Mouse (Mus musculus) ES-E14 (cell line): ENCODE results near the gene Olfr1396. TPM values are rescaled to one million over a fixed set of nuclear protein-coding genes. Genes with fewer than 3 reads are reported as not detected.

Source experiments
- DNase-seq: peaks from one replicate; pipeline ENCODE4 v3.0.0-alpha.2; 2013; ENCODE audit warnings: low read depth, low spot score
- H3K27ac ChIP-seq: 2 replicates; pipeline ENCODE4 v1.5.1; 2012; ENCODE audit warnings: low read depth, mild to moderate bottlenecking, low read length, moderate library complexity, mixed read lengths; ENCODE audit not compliant: poor library complexity, insufficient read depth, severe bottlenecking
- H3K36me3 ChIP-seq: 2 replicates; pipeline ENCODE4 v1.6.1; 2012; ENCODE audit warnings: mild to moderate bottlenecking, low read length, moderate library complexity, mixed read lengths; ENCODE audit not compliant: control insufficient read depth, poor library complexity, insufficient read depth, severe bottlenecking
- H3K4me1 ChIP-seq, 2 experiments: fragments of 150-350 bp in 1 of 2; sonication (generic) in 1 of 2; 2 replicates each; pipeline ENCODE4 v1.6.1; 2012; ENCODE audit warnings: low read length in 2 of 2, mild to moderate bottlenecking in 1 of 2, mixed read lengths in 1 of 2; ENCODE audit not compliant: control insufficient read depth in 2 of 2, insufficient read depth in 2 of 2, poor library complexity in 1 of 2
- H3K4me3 ChIP-seq, 2 experiments: fragments of 150-350 bp in 1 of 2; sonication (generic) in 1 of 2; 2 replicates each; pipeline ENCODE4 v1.5.1; 2012; ENCODE audit warnings: low read length in 2 of 2, low read depth in 1 of 2, mild to moderate bottlenecking in 1 of 2, mixed read lengths in 1 of 2; ENCODE audit not compliant: insufficient read depth in 1 of 2, poor library complexity in 1 of 2, severe bottlenecking in 1 of 2
- H3K9ac ChIP-seq: 2 replicates; pipeline ENCODE4 v1.6.1; 2012; ENCODE audit warnings: low read depth, mild to moderate bottlenecking, low read length, mixed read lengths; ENCODE audit not compliant: poor library complexity, insufficient read depth, severe bottlenecking
- H3K9me3 ChIP-seq: fragments of 150-350 bp; sonication (generic); 2 replicates; pipeline ENCODE4 v1.6.1; 2012; ENCODE audit warnings: low read depth, mild to moderate bottlenecking, low read length; ENCODE audit not compliant: control insufficient read depth, insufficient read depth
- CHD2 ChIP-seq: IDR thresholded peaks from 2 replicates; pipeline ENCODE4 v1.6.1; 2014; ENCODE audit warnings: mild to moderate bottlenecking, low read depth, low read length, inconsistent platforms
- HCFC1 ChIP-seq: IDR thresholded peaks from 2 replicates; pipeline ENCODE4 v1.6.1; 2012; ENCODE audit warnings: low read length, inconsistent platforms, borderline replicate concordance; ENCODE audit not compliant: insufficient read depth
- MAFK ChIP-seq: IDR thresholded peaks from 2 replicates; pipeline ENCODE4 v1.6.1; 2014; ENCODE audit warnings: mild to moderate bottlenecking, low read depth, low read length, inconsistent platforms; ENCODE audit not compliant: insufficient read depth
- ZC3H11A ChIP-seq: IDR thresholded peaks from 2 replicates; pipeline ENCODE4 v1.6.1; 2012; ENCODE audit warnings: low read depth, mild to moderate bottlenecking, inconsistent platforms, low read length, borderline replicate concordance
- ZNF384 ChIP-seq: IDR thresholded peaks from 2 replicates; pipeline ENCODE4 v1.6.1; 2012; ENCODE audit warnings: low read depth, low read length, inconsistent platforms
- in situ Hi-C, 2 experiments: fragments of 600-800 bp; cut with MboI; formaldehyde crosslinking; loops; one replicate each; pipeline ENCODE4 v1.15.1; 2025; ENCODE audit warnings: low sequenced_read_pairs in 2 of 2, inconsistent platforms in 1 of 2; ENCODE audit not compliant: unreplicated experiment in 2 of 2
- total RNA-seq: library from RNA; depleted of rRNA; stranded (reverse); fragments of 300-350 nt; gene quantifications from 2 replicates; pipeline ENCODE4 v1.2.3, GENCODE M21; 2012; rRNA removed

Gene Olfr1396
- not detected in 2 replicates for total RNA-seq

- Histone ChIP-seq H3K4me3 (no peak within 1 kb of the TSS), H3K9me3 (no peaks in the 10 kb centered on the region), H3K4me1 (no peaks in the 10 kb centered on the region), H3K27ac (no peak within 1 kb of the TSS), H3K9ac (no peak within 1 kb of the TSS), H3K36me3 (no peaks in the 10 kb centered on the region)
- in situ Hi-C loops, result loop anchor here in 1 of 2 experiments (10.0 kb wide), 1 partner anchor 240 kb away; the partner anchor contains the start of gene Irgm1
- TF ChIP-seq MAFK (no peak), ZC3H11A (no peak), ZNF384 (no peak)
- no peak for DNase-seq
Observed at GRCm38 (mm10) chr11:49114774-49115173, at the start of gene Olfr1396. Gene Olfr1396 (minus strand): TSS chr11:49114874.

- no peak for TF ChIP-seq ZC3H11A
- TF ChIP-seq HCFC1, result no peak
- TF ChIP-seq MAFK, result no peak
- no peak for TF ChIP-seq CHD2
- no peak for TF ChIP-seq ZNF384
- H3K36me3 ChIP-seq, result no peaks in the 10 kb centered on the region
- no peaks in the 10 kb centered on the region for H3K4me1 ChIP-seq
- H3K27ac ChIP-seq, result no peak overlapping the region
- no peaks in the 10 kb centered on the region for H3K9me3 ChIP-seq
- in situ Hi-C loops, result no loop called here
- H3K9ac ChIP-seq, result no peak overlapping the region
- no peak for DNase-seq
- no peak overlapping the region for H3K4me3 ChIP-seq
Observed at GRCm38 (mm10) chr11:49156821-49157814, 42.4 kb upstream of the Olfr1396 start.

GRCm38 (mm10) chr11:49154077-49154476 is 39.4 kb upstream of the Olfr1396 start, which contains the start of gene Olfr1394:
Gene Olfr1394 (plus strand): TSS chr11:49154377.
- no peak within 1 kb of the TSS for H3K4me3 ChIP-seq
- no peak for DNase-seq
- no peaks in the 10 kb centered on the region for H3K36me3 ChIP-seq
- in situ Hi-C loops, result no loop called here
- H3K9ac ChIP-seq, result no peak within 1 kb of the TSS
- H3K27ac ChIP-seq, result no peak within 1 kb of the TSS
- TF ChIP-seq ZC3H11A (no peak), CHD2 (no peak), HCFC1 (no peak), MAFK (no peak), ZNF384 (no peak)
- H3K9me3 ChIP-seq, result no peaks in the 10 kb centered on the region
- H3K4me1 ChIP-seq, result no peaks in the 10 kb centered on the region

- no peak for TF ChIP-seq CHD2
- TF ChIP-seq ZC3H11A, result no peak
- no peak for DNase-seq
- H3K9me3 ChIP-seq, result no peaks in the 10 kb centered on the region
- H3K36me3 ChIP-seq, result no peaks in the 10 kb centered on the region
- no peak within 1 kb of the TSS for H3K27ac ChIP-seq
- in situ Hi-C loops, result no loop called here
- H3K4me1 ChIP-seq, result no peaks in the 10 kb centered on the region
- no peak within 1 kb of the TSS for H3K9ac ChIP-seq
- no peak within 1 kb of the TSS for H3K4me3 ChIP-seq
Observed at GRCm38 (mm10) chr11:49141974-49142373, 27.3 kb upstream of the Olfr1396 start, which contains the start of gene Olfr1395. Gene Olfr1395 (plus strand): TSS chr11:49142274.
